Mouse (Mus musculus) left cerebral cortex, adult 18-20 months (tissue): ENCODE data around the gene Hccs. TPM values are rescaled to one million over a fixed set of nuclear protein-coding genes. Genes with fewer than 3 reads are reported as not detected.

Source experiments
- DNase-seq, 2 experiments: peaks; one replicate each; pipeline ENCODE4 v3.0.0; 2021 to 2022; ENCODE audit warnings: low spot score in 2 of 2, mixed read lengths in 1 of 2
- total RNA-seq, 2 experiments: library from RNA; stranded (reverse); gene quantifications; 2 replicates each; pipeline ENCODE4 v1.2.3; 2021

The Hccs gene
- total RNA-seq, 2 experiments from 2014 or later = 21.5 to 23.3 TPM

DNA sequence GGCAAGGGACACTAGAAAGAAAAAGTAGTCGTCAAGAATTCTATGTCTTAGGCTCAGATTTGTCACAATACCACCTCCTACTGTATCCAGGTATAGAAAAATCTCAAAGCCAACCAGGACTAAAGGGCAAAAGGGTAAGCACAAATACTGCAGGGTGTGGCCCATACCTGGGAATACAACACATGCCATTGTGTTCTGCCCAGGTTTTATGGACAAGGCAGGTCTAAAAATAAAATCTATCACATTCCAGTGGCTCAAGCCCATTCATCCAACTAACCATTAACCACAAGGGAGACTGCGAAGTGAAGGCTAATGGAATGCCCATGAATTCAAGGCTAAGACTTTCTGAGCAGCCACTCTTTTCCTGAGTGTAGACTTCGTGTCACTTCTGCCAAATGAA lies 110.2 kb downstream of the Hccs start:
- DNase-seq = no peak

Other genes starting within 250 kb of the Hccs start
- gene Amelx, start 133.2 kb downstream of the Hccs start, total RNA-seq = not detected